Mouse (Mus musculus): ENCODE results near the gene Ptafr.
"Not testable (repeated sequence)": the region's sequence is repeated elsewhere in the genome, so short reads cannot be mapped to it uniquely, and the experiment has no call there.

Ptafr gene

GRCm38 (mm10) chr4:132563965-132564364 lies at the start of gene Ptafr:
TSS of gene Ptafr (plus strand) at chr4:132564067.
- DNase-seq, result peak; percentile 67 to 76

GRCm38 (mm10) chr4:132514555-132515135 lies 49.2 kb upstream of the Ptafr start:
- peak; percentile 84 to 91 for DNase-seq

- peak; percentile 93 to 96 for DNase-seq
These were observed 48.3 kb upstream of the Ptafr start for GRCm38 (mm10) chr4:132515369-132516155.

DNA sequence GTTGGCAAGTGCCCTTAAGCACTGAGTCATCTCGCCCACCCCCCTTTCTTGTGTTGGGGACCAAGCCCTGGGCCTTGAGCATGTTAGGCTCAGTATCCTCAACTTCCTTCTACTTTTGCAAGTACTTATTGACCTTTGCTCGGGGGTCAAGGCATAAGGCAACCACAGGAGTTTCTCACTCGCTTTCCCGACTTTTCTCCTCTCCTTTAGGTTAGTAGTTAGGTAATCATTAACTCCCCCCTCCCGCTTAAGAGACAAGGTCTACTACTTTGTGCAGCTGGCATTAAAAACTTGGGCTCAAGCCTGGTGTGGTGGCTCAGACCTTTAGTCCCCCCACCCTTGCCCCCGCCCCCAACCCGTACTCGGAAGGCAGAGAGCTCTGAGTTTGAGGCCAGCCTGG lies 45.8 kb upstream of the Ptafr start:
- no peak for DNase-seq

- no peak for DNase-seq
These were observed 44.7 kb upstream of the Ptafr start for GRCm38 (mm10) chr4:132519188-132519587.

DNA sequence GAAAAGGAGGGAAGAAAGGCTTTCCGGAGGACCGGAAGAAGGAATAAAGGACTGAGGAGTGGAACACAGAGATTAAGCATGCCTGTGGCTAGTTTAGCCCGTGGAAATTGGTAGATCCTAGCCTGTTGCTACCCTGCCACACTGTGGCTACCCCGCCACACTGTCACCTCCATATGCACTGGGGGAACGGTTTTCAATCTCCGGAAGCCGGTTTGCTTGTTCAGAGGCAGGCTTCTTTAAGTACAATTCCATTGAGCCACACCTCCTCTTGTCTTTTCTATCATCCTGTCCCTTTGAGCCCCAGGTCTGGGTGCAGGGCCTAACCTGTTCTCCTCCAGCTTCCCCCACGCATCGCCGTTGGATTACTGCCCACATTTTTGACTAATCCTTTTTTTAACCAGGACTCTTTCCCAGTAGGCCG lies 39.5 kb upstream of the Ptafr start:
- DNase-seq, result no peak

DNA sequence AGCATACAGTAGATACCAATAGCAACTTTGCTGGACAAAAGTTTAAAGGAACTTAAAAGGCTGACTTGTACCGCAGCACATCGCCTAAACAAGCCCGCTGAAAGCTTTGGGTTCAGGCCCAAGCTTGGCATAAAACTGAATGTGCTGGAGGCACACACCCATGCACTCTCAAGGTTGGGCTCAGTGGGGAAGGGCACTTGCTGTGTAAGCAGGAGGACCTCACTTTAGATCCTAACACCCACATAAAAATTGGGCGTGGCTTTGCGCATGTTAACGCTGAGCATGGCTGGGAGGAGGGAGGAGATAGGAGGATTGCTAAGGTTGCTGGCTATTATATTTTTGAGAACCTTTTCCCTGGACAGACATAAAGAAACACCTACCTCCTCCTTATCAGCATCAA lies 39.1 kb upstream of the Ptafr start:
- peak in 1 of 2 experiments; percentile 31 for DNase-seq

DNA sequence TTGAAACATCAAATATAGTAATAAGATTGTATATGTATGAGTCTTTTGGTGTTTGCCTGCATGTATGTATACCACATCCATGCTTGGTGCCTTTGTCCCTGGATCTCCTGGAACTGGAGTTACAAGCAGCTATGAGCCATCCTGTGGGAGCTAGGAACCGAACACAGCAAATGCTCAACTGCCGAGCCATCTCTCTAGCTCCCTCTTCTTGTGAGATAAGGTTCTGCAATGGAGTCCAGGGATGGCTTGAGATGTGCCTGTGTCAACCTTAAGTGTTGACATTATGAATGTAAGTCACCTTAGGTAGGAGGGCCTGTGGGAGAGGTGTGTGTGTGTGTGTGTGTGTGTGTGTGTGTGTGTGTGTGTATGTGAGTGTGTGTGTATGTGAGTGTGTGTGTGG lies 37.2 kb upstream of the Ptafr start:
- no peak for DNase-seq

DNA sequence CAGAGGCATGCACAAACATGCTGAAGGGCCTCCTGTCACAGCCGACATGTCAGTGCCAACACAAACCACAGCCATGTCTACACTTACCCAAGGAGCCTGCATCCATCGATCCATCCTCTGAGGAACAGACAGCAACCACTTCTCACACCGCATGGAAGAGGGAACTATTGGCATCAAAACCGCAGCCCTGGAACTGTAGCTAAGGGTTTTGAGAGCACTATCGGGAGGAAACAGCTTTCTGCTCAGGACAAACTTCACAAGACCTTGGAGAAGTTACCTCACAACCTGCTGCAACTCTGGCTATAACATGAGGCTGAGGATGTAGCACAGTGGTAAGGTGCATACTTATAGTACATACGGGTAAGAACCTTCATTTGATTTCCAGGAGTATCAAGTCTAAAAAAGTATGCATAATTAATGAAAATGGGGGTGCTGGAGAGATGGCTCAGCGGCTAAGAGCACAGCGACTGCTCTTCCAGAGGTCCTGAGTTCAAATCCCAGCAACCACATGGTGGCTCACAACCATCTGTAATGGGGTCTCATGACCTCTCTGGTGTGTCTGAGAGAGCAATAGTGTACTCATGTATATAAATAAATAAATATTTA lies 35.8 kb upstream of the Ptafr start:
- DNase-seq, result no peak

DNA sequence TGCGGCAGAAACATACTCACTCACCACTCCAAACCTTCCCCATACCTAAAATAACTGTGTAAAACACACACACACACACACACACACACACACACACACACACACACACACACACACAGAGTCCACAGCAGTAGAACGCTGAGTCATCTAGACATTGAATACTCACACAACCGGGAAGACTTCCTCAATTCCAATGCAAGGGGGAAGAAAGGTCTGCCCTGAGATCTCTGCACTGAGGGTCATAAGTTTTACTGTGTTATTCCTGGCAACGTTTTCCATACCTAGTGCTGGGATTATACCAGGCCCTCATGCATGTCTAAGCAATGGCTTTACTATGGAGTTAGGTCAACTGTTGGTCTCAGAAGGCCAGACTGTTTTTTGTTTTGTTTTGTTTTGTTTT lies 34.5 kb upstream of the Ptafr start:
- no peak for DNase-seq

- no peak for DNase-seq
These were observed 33.6 kb upstream of the Ptafr start for GRCm38 (mm10) chr4:132530033-132530804.

GRCm38 (mm10) chr4:132532496-132532895 lies 31.4 kb upstream of the Ptafr start:
- DNase-seq, result no peak

GRCm38 (mm10) chr4:132532981-132533916 lies 30.6 kb upstream of the Ptafr start, which contains the start of gene Atpif1:
TSS of gene Atpif1 (minus strand) at chr4:132533659.
- peak; percentile 93 to 94 for DNase-seq

GRCm38 (mm10) chr4:132535406-132536121 lies 28.3 kb upstream of the Ptafr start, which contains the start of gene Dnajc8:
TSS of gene Dnajc8 (plus strand) at chr4:132535550.
- peak; percentile 96 to 97 for DNase-seq

GRCm38 (mm10) chr4:132539481-132539880 lies 24.4 kb upstream of the Ptafr start:
- no peak for DNase-seq

GRCm38 (mm10) chr4:132541413-132541812 lies 22.5 kb upstream of the Ptafr start:
- no peak for DNase-seq

GRCm38 (mm10) chr4:132542724-132543123 lies 21.1 kb upstream of the Ptafr start:
- no peak for DNase-seq

DNA sequence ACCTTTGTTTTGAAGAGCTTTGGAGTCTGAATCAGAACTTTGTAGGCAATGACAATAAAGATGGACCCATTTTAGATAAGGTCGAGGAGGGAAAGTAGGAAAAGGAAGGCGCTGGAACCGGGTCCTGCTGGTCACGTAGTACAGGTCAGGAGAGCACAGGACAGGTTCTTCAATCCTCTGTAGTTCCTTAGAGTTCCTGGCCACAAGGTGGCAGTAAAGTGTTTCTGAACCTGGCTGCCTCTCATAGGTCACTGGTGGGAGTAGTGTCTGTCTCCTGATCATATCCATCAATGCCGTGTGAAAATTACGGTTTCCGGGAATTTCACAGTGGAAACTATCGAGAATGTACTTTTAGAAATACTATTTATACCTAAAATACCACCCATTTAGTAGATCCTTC lies 18.0 kb upstream of the Ptafr start:
- DNase-seq, result peak in 1 of 2 experiments; percentile 79

GRCm38 (mm10) chr4:132554221-132554620 lies 9.6 kb upstream of the Ptafr start:
- DNase-seq, result no peak

DNA sequence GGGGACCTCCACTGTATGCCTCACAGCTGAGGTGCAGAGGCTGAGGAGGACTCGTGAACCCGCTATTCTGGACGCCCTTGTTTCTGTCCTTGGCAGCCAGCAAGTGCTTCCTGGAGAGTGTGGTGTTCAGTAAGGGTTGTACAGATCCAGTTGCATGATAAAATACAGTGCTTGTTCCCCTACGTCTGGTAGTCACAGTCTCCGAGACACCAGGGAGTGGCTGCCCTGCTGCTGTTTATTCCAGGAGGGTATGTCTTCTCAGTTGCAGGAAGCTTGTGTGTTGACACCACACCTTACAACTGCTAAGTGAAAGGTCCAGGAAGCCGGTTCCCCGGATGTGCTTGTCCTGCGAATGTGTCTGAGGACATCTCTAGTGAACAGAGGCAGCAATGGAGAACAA lies 9.2 kb upstream of the Ptafr start:
- peak in 1 of 2 experiments; percentile 36 for DNase-seq

DNA sequence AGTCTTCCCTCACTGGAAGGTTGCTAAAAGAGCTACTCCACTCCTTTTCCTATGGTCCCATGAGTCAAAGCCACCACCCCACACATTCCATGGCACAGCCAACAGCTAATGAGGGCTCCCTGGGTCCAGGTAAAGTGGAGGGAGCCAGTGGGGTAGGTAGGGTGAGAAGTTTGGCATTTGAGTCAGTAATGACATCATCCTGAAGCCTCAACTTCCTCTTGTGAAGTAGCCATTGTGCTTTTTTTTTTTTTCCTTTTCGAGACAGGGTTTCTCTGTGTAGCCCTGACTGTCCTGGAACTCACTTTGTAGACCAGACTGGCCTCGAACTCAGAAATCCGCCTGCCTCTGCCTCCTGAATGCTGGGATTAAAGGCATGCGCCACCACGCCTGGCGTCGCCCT lies 8.3 kb upstream of the Ptafr start:
- DNase-seq, result not testable (repeated sequence)

Measured in lung, postnatal 4 days (tissue).